Mouse (Mus musculus) spleen, adult 2 months (tissue): ENCODE results near the gene Relch.

Experiments
- CTCF ChIP-seq: fragments of 200-500 bp; IDR thresholded peaks from 2 replicates; pipeline ENCODE4 v1.5.1; 2011; ENCODE audit warnings: mild to moderate bottlenecking, inconsistent platforms; ENCODE audit not compliant: insufficient read depth, insufficient read length, insufficient replicate concordance; ENCODE audit errors: extremely low read depth
- POLR2A ChIP-seq: fragments of 200-500 bp; IDR thresholded peaks from 2 replicates; pipeline ENCODE4 v1.6.1; 2011; ENCODE audit warnings: low read depth, low read length, inconsistent platforms

GRCm38 (mm10) chr1:105780457-105781364 lies 117.0 kb downstream of the Relch start, which contains the start of gene Tnfrsf11a:
- TF ChIP-seq CTCF (no peak; the same call in 1 of the 2 replicates), POLR2A (no peak)
